Mouse (Mus musculus) thymus, adult 2 months (tissue): Measurements from ENCODE around the gene Col6a3.

Source experiments
- CTCF ChIP-seq: fragments of 200-500 bp; IDR thresholded peaks from 2 replicates; pipeline ENCODE4 v1.5.1; 2012; ENCODE audit warnings: mild to moderate bottlenecking, control low read depth, low read length, moderate library complexity, borderline replicate concordance; ENCODE audit not compliant: control insufficient read depth, poor library complexity, insufficient read depth; ENCODE audit errors: extremely low read depth
- POLR2A ChIP-seq: fragments of 200-500 bp; IDR thresholded peaks from 2 replicates; pipeline ENCODE4 v1.6.1; 2012; ENCODE audit warnings: mild to moderate bottlenecking, low read length, control low read depth, moderate library complexity; ENCODE audit not compliant: control insufficient read depth, poor library complexity, insufficient read depth; ENCODE audit errors: extremely low read depth

GRCm38 (mm10) chr1:90740216-90741170 lies 103.3 kb downstream of the Col6a3 start:
- no peak for TF ChIP-seq CTCF
- no peak for TF ChIP-seq POLR2A
